Mouse (Mus musculus) G1E (cell line): ENCODE measurements around the gene Ccni. TPM values are rescaled to one million over a fixed set of nuclear protein-coding genes. Genes with fewer than 3 reads are reported as not detected.

ENCODE experiments used
- ATAC-seq: 2 replicates; pipeline ENCODE4 v1.8.0; 2016; ENCODE audit warnings: mild to moderate bottlenecking; ENCODE audit not compliant: insufficient number of reproducible peaks, poor library complexity, low FRiP score, severe bottlenecking; ENCODE audit errors: extremely low read depth
- DNase-seq: peaks from one replicate; pipeline ENCODE4 v3.0.0; 2012; ENCODE audit warnings: low spot score
- H3K27me3 ChIP-seq: 2 replicates; pipeline ENCODE4 v1.6.1; 2012; ENCODE audit warnings: mild to moderate bottlenecking, low read length, inconsistent platforms; ENCODE audit not compliant: insufficient read depth
- H3K36me3 ChIP-seq: replicated peaks from 2 replicates; pipeline ENCODE3; 2012; ENCODE audit warnings: mild to moderate bottlenecking, inconsistent platforms
- H3K4me1 ChIP-seq: 2 replicates; pipeline ENCODE4 v1.6.1; 2012; ENCODE audit warnings: low read depth, low read length, inconsistent platforms, mixed read lengths; ENCODE audit not compliant: insufficient read depth
- H3K4me3 ChIP-seq: 2 replicates; pipeline ENCODE4 v1.5.1; 2012; ENCODE audit warnings: low read depth, mild to moderate bottlenecking, inconsistent platforms, low read length, moderate library complexity, mixed read lengths
- H3K9me3 ChIP-seq: replicated peaks from 2 replicates; pipeline ENCODE4 v1.6.1; 2012; ENCODE audit warnings: inconsistent platforms
- CTCF ChIP-seq: IDR thresholded peaks from 2 replicates; pipeline ENCODE4 v1.5.1; 2012; ENCODE audit warnings: low read depth, low read length, inconsistent platforms, mixed read lengths
- GATA1 ChIP-seq: IDR thresholded peaks from 2 replicates; pipeline ENCODE4 v1.6.1; 2012; ENCODE audit warnings: borderline replicate concordance, low read length, inconsistent platforms, mixed read lengths
- GATA2 ChIP-seq: IDR thresholded peaks from 2 replicates; pipeline ENCODE4 v1.6.1; 2012; ENCODE audit warnings: low read depth, low read length, inconsistent platforms, borderline replicate concordance
- POLR2AphosphoS5 ChIP-seq: IDR thresholded peaks from 2 replicates; pipeline ENCODE4 v1.6.1; 2012; ENCODE audit warnings: low read depth, low read length, inconsistent platforms; ENCODE audit not compliant: insufficient replicate concordance
- TAL1 ChIP-seq: conservative IDR thresholded peaks from 2 replicates; pipeline ENCODE4 v1.6.1; 2012; ENCODE audit warnings: low read depth, low read length, inconsistent platforms, mixed read lengths
- polyA plus RNA-seq: library from polyadenylated mRNA; stranded (reverse); fragments of >175 nt; gene quantifications from 2 replicates; pipeline ENCODE4 v1.2.3, GENCODE M21; 2012
- total RNA-seq, 2 experiments: library from RNA; stranded (forward) in 1 of 2; stranded (reverse) in 1 of 2; fragments of 200-1000 nt in 1 of 2; fragments of >200 nt in 1 of 2; fragmentation: Nextera tagmentation in 1 of 2; gene quantifications; 2 replicates each; pipeline ENCODE4 v1.2.3; 2014 to 2017

Gene Ccni
- total and polyA plus RNA-seq, 3 experiments: 138 to 432 (median 302) TPM

- TF ChIP-seq GATA1 (no peak), TAL1 (no peak), GATA2 (no peak), CTCF (no peak), POLR2AphosphoS5 (no peak)
- Histone ChIP-seq H3K4me3 (peak overlapping the region; percentile 84), H3K9me3 (no peaks in the 10 kb centered on the region), H3K27me3 (no peaks in the 10 kb centered on the region), H3K4me1 (peaks cover 29% of the 10 kb centered on the region), H3K36me3 (peaks cover 15% of the 10 kb centered on the region)
- ATAC-seq (peak; percentile 31), DNase-seq (peak; percentile 32)
Measured at GRCm38 (mm10) chr5:93205371-93206108, 755 bp downstream of the Ccni start.

DNA sequence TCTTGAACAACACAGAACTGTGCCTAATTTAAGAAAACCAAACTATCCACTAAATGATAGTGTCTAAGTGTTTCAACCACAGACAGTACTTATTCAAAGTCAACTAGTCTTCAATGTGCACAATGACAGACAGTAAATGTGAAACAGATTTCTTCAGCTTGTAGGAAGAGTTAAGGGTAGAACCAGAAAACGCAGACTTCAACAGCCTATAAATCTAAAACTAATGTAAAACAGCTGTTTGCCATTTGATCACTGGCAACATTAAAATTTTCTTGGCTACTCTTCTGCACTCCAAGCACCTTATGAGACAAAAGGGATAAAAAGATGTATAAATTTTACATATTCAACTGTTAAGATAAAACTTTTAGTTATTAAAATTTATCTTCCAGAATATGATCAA lies 5.1 kb downstream of the Ccni start:
- TF ChIP-seq GATA1: no peak
- no peak for TF ChIP-seq POLR2AphosphoS5
- no peak overlapping the region for H3K4me3 ChIP-seq
- H3K27me3 ChIP-seq: no peaks in the 10 kb centered on the region
- H3K9me3 ChIP-seq: no peaks in the 10 kb centered on the region
- peaks cover 28% of the 10 kb centered on the region for H3K4me1 ChIP-seq
- peaks cover 49% of the 10 kb centered on the region for H3K36me3 ChIP-seq
- ATAC-seq (no peak), DNase-seq (no peak)

DNA sequence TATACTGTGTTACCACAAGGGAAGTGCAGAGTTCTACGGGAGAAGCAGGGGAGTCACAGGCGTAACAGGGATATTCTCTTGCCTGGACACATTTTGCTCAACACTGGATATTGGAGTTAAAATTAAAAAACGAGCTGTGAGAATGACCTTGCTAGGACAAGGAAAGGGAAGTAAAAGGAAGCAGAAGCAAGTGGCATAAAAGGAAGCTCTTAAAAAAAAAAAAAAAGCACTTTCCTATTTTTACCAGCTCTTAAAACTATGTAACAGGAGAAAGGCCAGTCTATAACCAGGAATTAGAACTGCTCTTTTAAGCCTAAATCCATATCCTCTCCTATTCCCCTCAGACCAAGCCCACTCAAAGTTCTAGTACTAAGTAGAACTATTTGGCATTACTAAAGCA lies 8.1 kb downstream of the Ccni start:
- Histone ChIP-seq H3K9me3 (no peaks in the 10 kb centered on the region), H3K4me1 (peaks cover 20% of the 10 kb centered on the region), H3K27me3 (no peaks in the 10 kb centered on the region), H3K4me3 (no peak overlapping the region), H3K36me3 (peaks cover 70% of the 10 kb centered on the region)
- ATAC-seq (no peak), DNase-seq (no peak)
- no peak for TF ChIP-seq GATA2
- no peak for TF ChIP-seq GATA1
- TF ChIP-seq TAL1: no peak
- no peak for TF ChIP-seq POLR2AphosphoS5
- no peak for TF ChIP-seq CTCF

DNA sequence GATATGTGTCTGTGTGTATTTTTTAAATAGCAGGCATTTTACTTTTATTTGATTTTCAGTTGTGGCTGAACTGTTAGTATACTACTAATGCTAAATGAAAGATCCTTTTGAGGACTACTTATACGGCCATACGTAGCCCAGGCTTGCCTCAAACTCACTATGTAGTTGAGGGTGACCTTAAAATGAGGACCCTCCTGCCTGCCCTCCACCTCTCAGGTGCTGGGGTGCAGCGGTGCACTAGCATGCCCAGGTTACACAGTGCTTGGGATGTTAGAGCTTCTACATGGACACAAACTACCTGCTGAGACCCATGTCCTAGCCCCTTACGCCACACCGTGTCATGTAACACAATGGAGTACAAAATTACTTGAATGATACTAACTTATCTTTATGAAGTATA lies 15.9 kb downstream of the Ccni start:
- H3K4me3 ChIP-seq: no peak overlapping the region
- DNase-seq (no peak), ATAC-seq (no peak)
- no peaks in the 10 kb centered on the region for H3K27me3 ChIP-seq
- H3K36me3 ChIP-seq: peaks cover 73% of the 10 kb centered on the region
- TF ChIP-seq TAL1: no peak
- TF ChIP-seq CTCF: no peak
- TF ChIP-seq GATA1: no peak
- TF ChIP-seq GATA2: no peak
- TF ChIP-seq POLR2AphosphoS5: no peak
- H3K9me3 ChIP-seq: no peaks in the 10 kb centered on the region
- peaks cover 5% of the 10 kb centered on the region; the same call in 1 of the 2 replicates for H3K4me1 ChIP-seq

GRCm38 (mm10) chr5:93189607-93190006 lies 16.7 kb downstream of the Ccni start:
- H3K4me1 ChIP-seq: peaks cover 7% of the 10 kb centered on the region
- peaks cover 77% of the 10 kb centered on the region for H3K36me3 ChIP-seq
- DNase-seq: no peak
- H3K27me3 ChIP-seq: no peaks in the 10 kb centered on the region
- H3K9me3 ChIP-seq: no peaks in the 10 kb centered on the region
- TF ChIP-seq GATA1: no peak
- no peak for TF ChIP-seq CTCF
- no peak for TF ChIP-seq POLR2AphosphoS5
- no peak for TF ChIP-seq GATA2
- TF ChIP-seq TAL1: no peak
- H3K4me3 ChIP-seq: no peak overlapping the region
- no peak for ATAC-seq

GRCm38 (mm10) chr5:93184548-93184947 lies 21.7 kb downstream of the Ccni start:
- TF ChIP-seq TAL1 (no peak), POLR2AphosphoS5 (0 out of 2 replicates have a peak, but pooled peaks have one; percentile 58)
- H3K4me3 ChIP-seq: no peak overlapping the region
- DNase-seq (no peak), ATAC-seq (no peak)
- no peaks in the 10 kb centered on the region for H3K27me3 ChIP-seq
- peaks cover 7% of the 10 kb centered on the region; the same call in 1 of the 2 replicates for H3K4me1 ChIP-seq
- H3K36me3 ChIP-seq: peaks cover 81% of the 10 kb centered on the region
- H3K9me3 ChIP-seq: no peaks in the 10 kb centered on the region

GRCm38 (mm10) chr5:93183311-93183710 lies 23.0 kb downstream of the Ccni start:
- Histone ChIP-seq H3K9me3 (no peaks in the 10 kb centered on the region), H3K27me3 (no peaks in the 10 kb centered on the region), H3K4me3 (no peak overlapping the region), H3K36me3 (peaks cover 86% of the 10 kb centered on the region), H3K4me1 (peaks cover 11% of the 10 kb centered on the region)
- ATAC-seq (no peak), DNase-seq (no peak)
- TF ChIP-seq GATA1 (no peak), CTCF (no peak), POLR2AphosphoS5 (no peak), TAL1 (no peak), GATA2 (no peak)
